17 mouse cellular contexts compared by ENCODE assay signal in genomic region chr13:63140784-63141183, GRCm38 (mm10).
DNase-seq lines count a peak whose midpoint lies in the region; ATAC-seq and TF ChIP-seq lines count a peak whose summit lies in the region.
"Had no signal": no experiment of that assay in that cellular context is flagged by ENCODE, and none has a peak within 500 bp of the region (broad histone marks: within the 10 kb centered on the region; RNA-seq: fewer than 3 reads in every experiment).

No protein-coding gene starts in this region.

- no peaks in the 10 kb centered on the region for H3K36me3 ChIP-seq in heart, embryonic 13.5 days
- no peaks in the 10 kb centered on the region for H3K36me3 ChIP-seq in heart, embryonic 12.5 days
- H3K36me3 ChIP-seq in CH12.LX (replicated peaks in 1 of 2; ENCODE audit: control insufficient read depth in 1 of 2, insufficient read depth in 1 of 2, low read length in 1 of 2), result no peaks in the 10 kb centered on the region
- no peaks in the 10 kb centered on the region for H3K36me3 ChIP-seq in limb, embryonic 13.5 days
- no peaks in the 10 kb centered on the region for H3K36me3 ChIP-seq in neural tube, embryonic 15.5 days
- H3K36me3 ChIP-seq in kidney, adult 2 months (ENCODE audit: control insufficient read depth, insufficient read depth, low read length), result no peaks in the 10 kb centered on the region
- H3K36me3 ChIP-seq: forebrain, embryonic 12.5 days; hindbrain, embryonic 12.5 days; liver, embryonic 15.5 days; midbrain, embryonic 10.5 days had no signal

- TF ChIP-seq RAD21 in CH12.LX (IDR thresholded peaks at IDR 0.05; ENCODE audit: low read depth, low read length), result no peak

- H3K9me3 ChIP-seq in heart, embryonic 13.5 days, result no peaks in the 10 kb centered on the region
- no peaks in the 10 kb centered on the region for H3K9me3 ChIP-seq in heart, embryonic 12.5 days (replicated peaks)
- no peaks in the 10 kb centered on the region for H3K9me3 ChIP-seq in CH12.LX (replicated peaks; ENCODE audit: low read length)
- H3K9me3 ChIP-seq in limb, embryonic 13.5 days, result no peaks in the 10 kb centered on the region
- H3K9me3 ChIP-seq in neural tube, embryonic 15.5 days (replicated peaks), result no peaks in the 10 kb centered on the region
- H3K9me3 ChIP-seq: forebrain, embryonic 12.5 days; hindbrain, embryonic 12.5 days; liver, embryonic 15.5 days; midbrain, embryonic 10.5 days had no signal

- DNase-seq in CH12.LX (ENCODE audit: extremely low read depth), result peak; percentile 25
- no peak for DNase-seq in kidney, adult 2 months
- no peak for DNase-seq in adrenal gland, adult 18-20 months (ENCODE audit: low spot score in 2 of 2)
- DNase-seq: adrenal gland, postnatal 36 days; cerebellum, adult 11 months; gastrocnemius, postnatal 10 days; spleen, adult 18-20 months had no signal

- H3K27ac ChIP-seq in heart, embryonic 13.5 days (replicated peaks), result peak overlapping the region; percentile 77
- H3K27ac ChIP-seq in heart, embryonic 12.5 days (ENCODE audit: poor library complexity, severe bottlenecking), result no peak overlapping the region; the same call in 1 of the 2 replicates
- no peak overlapping the region for H3K27ac ChIP-seq in CH12.LX (ENCODE audit: insufficient read depth, low read depth)
- peak overlapping the region; percentile 98 for H3K27ac ChIP-seq in bone marrow macrophage, adult 2 months (ENCODE audit: insufficient read depth, low read depth, low read length)
- peak overlapping the region; percentile 95 for H3K27ac ChIP-seq in limb, embryonic 13.5 days
- no peak overlapping the region for H3K27ac ChIP-seq in neural tube, embryonic 15.5 days (replicated peaks)
- H3K27ac ChIP-seq in kidney, adult 2 months (ENCODE audit: insufficient read depth, low read depth, low read length), result no peak overlapping the region
- H3K27ac ChIP-seq: forebrain, embryonic 12.5 days; liver, embryonic 15.5 days; midbrain, embryonic 10.5 days had no signal

- no peaks in the 10 kb centered on the region for H3K79me2 ChIP-seq in CH12.LX (replicated peaks; ENCODE audit: control insufficient read depth, extremely low read depth, insufficient read depth, poor library complexity, severe bottlenecking)

- peaks cover 25% of the 10 kb centered on the region for H3K4me1 ChIP-seq in heart, embryonic 13.5 days
- peaks cover 13% of the 10 kb centered on the region; the same call in 1 of the 2 replicates for H3K4me1 ChIP-seq in heart, embryonic 12.5 days (replicated peaks)
- H3K4me1 ChIP-seq in CH12.LX (ENCODE audit: control insufficient read depth in 1 of 2, insufficient read depth in 2 of 2), result no peaks in the 10 kb centered on the region; a peak in 1 of 4 replicates
- peaks cover 45% of the 10 kb centered on the region for H3K4me1 ChIP-seq in bone marrow macrophage, adult 2 months (ENCODE audit: control insufficient read depth, insufficient read depth, low read length)
- peaks cover 34% of the 10 kb centered on the region for H3K4me1 ChIP-seq in limb, embryonic 13.5 days
- H3K4me1 ChIP-seq in neural tube, embryonic 15.5 days, result no peaks in the 10 kb centered on the region
- H3K4me1 ChIP-seq in kidney, adult 2 months (ENCODE audit: control insufficient read depth, insufficient read depth, low read length), result 0 out of 2 replicates have a peak, but pooled peaks cover 8% of the 10 kb centered on the region
- H3K4me1 ChIP-seq: liver, embryonic 15.5 days had no signal

- TF ChIP-seq POLR2A in CH12.LX (IDR thresholded peaks at IDR 0.05; ENCODE audit: low read depth, low read length), result no peak
- no peak for TF ChIP-seq POLR2A in bone marrow macrophage, adult 2 months (IDR thresholded peaks at IDR 0.05; ENCODE audit: borderline replicate concordance, low read depth, low read length)
- no peak for TF ChIP-seq POLR2A in kidney, adult 2 months (IDR thresholded peaks at IDR 0.05; ENCODE audit: low read depth, low read length)

- dilution Hi-C loops in CH12.LX (cut with MboI; ENCODE audit: extremely low pct_ligation_motif_present, extremely low pct_unique_long_range_greater_than_20kb, low sequenced_read_pairs), result no loop called here

- no peak for ATAC-seq in heart, embryonic 13.5 days (ENCODE audit: extremely low read depth, insufficient number of reproducible peaks, low FRiP score, low TSS enrichment)
- no peak for ATAC-seq in heart, embryonic 12.5 days (ENCODE audit: insufficient number of reproducible peaks, low FRiP score)
- ATAC-seq in limb, embryonic 13.5 days (ENCODE audit: low FRiP score, low read depth), result peak; percentile 82
- ATAC-seq in neural tube, embryonic 15.5 days (ENCODE audit: low FRiP score), result no peak
- ATAC-seq: intestine, postnatal 0 days had no signal

- H3K4me2 ChIP-seq in heart, embryonic 13.5 days, result no peak overlapping the region
- H3K4me2 ChIP-seq in heart, embryonic 12.5 days, result no peak overlapping the region
- H3K4me2 ChIP-seq in CH12.LX (ENCODE audit: insufficient read depth, low read depth, poor library complexity, severe bottlenecking), result no peak overlapping the region
- H3K4me2 ChIP-seq in limb, embryonic 13.5 days (replicated peaks), result peak overlapping the region; percentile 35; the same call in 1 of the 2 replicates
- no peak overlapping the region for H3K4me2 ChIP-seq in neural tube, embryonic 15.5 days
- H3K4me2 ChIP-seq: forebrain, embryonic 12.5 days; hindbrain, embryonic 12.5 days; liver, embryonic 15.5 days had no signal

- no peak overlapping the region for H3K4me3 ChIP-seq in heart, embryonic 13.5 days
- H3K4me3 ChIP-seq in heart, embryonic 12.5 days, result no peak overlapping the region
- H3K4me3 ChIP-seq in CH12.LX (replicated peaks in 1 of 3; ENCODE audit: low read depth in 2 of 3, low read length in 2 of 3, poor library complexity in 1 of 3), result no peak overlapping the region
- no peak overlapping the region for H3K4me3 ChIP-seq in bone marrow macrophage, adult 2 months (ENCODE audit: insufficient read depth, low read length)
- H3K4me3 ChIP-seq in limb, embryonic 13.5 days, result no peak overlapping the region
- H3K4me3 ChIP-seq in neural tube, embryonic 15.5 days (replicated peaks), result no peak overlapping the region
- no peak overlapping the region for H3K4me3 ChIP-seq in kidney, adult 2 months (ENCODE audit: insufficient read depth, low read depth, low read length)
- H3K4me3 ChIP-seq: forebrain, embryonic 12.5 days; hindbrain, embryonic 12.5 days; liver, embryonic 15.5 days; midbrain, embryonic 10.5 days had no signal

- no peak overlapping the region for H3K9ac ChIP-seq in heart, embryonic 13.5 days
- H3K9ac ChIP-seq in heart, embryonic 12.5 days, result no peak overlapping the region
- H3K9ac ChIP-seq in CH12.LX (ENCODE audit: insufficient read depth, low read depth), result no peak overlapping the region
- H3K9ac ChIP-seq in limb, embryonic 13.5 days, result no peak overlapping the region
- no peak overlapping the region for H3K9ac ChIP-seq in neural tube, embryonic 15.5 days (replicated peaks)
- H3K9ac ChIP-seq: forebrain, embryonic 12.5 days; hindbrain, embryonic 12.5 days; liver, embryonic 15.5 days had no signal

- 70% methylated on average over 6 of the region's 6 CpGs for WGBS in heart, embryonic 13.5 days
- WGBS in heart, embryonic 12.5 days, result 77% methylated on average over 6 of the region's 6 CpGs
- 46% methylated on average over 6 of the region's 6 CpGs for WGBS in limb, embryonic 13.5 days
- 91% methylated on average over 6 of the region's 6 CpGs for WGBS in neural tube, embryonic 15.5 days
- 71% methylated on average over 6 of the region's 6 CpGs for WGBS in kidney, adult 2 months

- in situ Hi-C loops in CH12.LX (cut with MboI; ENCODE audit: low pct_ligation_motif_present, low pct_unique_long_range_greater_than_20kb, low sequenced_read_pairs), result no loop called here

- TF ChIP-seq EP300 in CH12.LX (IDR thresholded peaks at IDR 0.05; ENCODE audit: low read length), result peak; percentile 46

- TF ChIP-seq CTCF in CH12.LX (conservative IDR thresholded peaks at IDR 0.05 in 1 of 2, IDR thresholded peaks at IDR 0.05 in 1 of 2; ENCODE audit: low read depth in 2 of 2, low read length in 2 of 2), result no peak
- no peak for TF ChIP-seq CTCF in bone marrow macrophage, adult 2 months (IDR thresholded peaks at IDR 0.05; ENCODE audit: low read depth, low read length)
- no peak for TF ChIP-seq CTCF in kidney, adult 2 months (conservative IDR thresholded peaks at IDR 0.05; ENCODE audit: insufficient read depth, insufficient read length, low read depth, low read length)

- H3K27me3 ChIP-seq in heart, embryonic 13.5 days (replicated peaks), result no peaks in the 10 kb centered on the region
- no peaks in the 10 kb centered on the region for H3K27me3 ChIP-seq in heart, embryonic 12.5 days (replicated peaks)
- no peaks in the 10 kb centered on the region for H3K27me3 ChIP-seq in CH12.LX (replicated peaks)
- no peaks in the 10 kb centered on the region for H3K27me3 ChIP-seq in limb, embryonic 13.5 days
- H3K27me3 ChIP-seq in neural tube, embryonic 15.5 days (replicated peaks), result no peaks in the 10 kb centered on the region
- no peaks in the 10 kb centered on the region for H3K27me3 ChIP-seq in kidney, adult 2 months (replicated peaks; ENCODE audit: control insufficient read depth, insufficient read depth, low read length)
- H3K27me3 ChIP-seq: hindbrain, embryonic 12.5 days; liver, embryonic 15.5 days had no signal

TF ChIP-seq in CH12.LX, 34 proteins besides CTCF, POLR2A, EP300 and RAD21 (continues in another document):
- no peak for TF ChIP-seq SIN3A (IDR thresholded peaks at IDR 0.05; ENCODE audit: low read length)
- TF ChIP-seq MAZ (IDR thresholded peaks at IDR 0.05; ENCODE audit: low read depth, low read length), result no peak
- no peak for TF ChIP-seq USF2 (conservative IDR thresholded peaks at IDR 0.05; ENCODE audit: low read depth, low read length)
- TF ChIP-seq JUND (conservative IDR thresholded peaks at IDR 0.05; ENCODE audit: low read depth, low read length), result peak; percentile 56
- TF ChIP-seq PAX5 (IDR thresholded peaks at IDR 0.05; ENCODE audit: low read length), result no peak
- TF ChIP-seq JUN (IDR thresholded peaks at IDR 0.05; ENCODE audit: insufficient read depth, low read depth, low read length), result peak; percentile 35; the same call in 1 of the 2 replicates
- TF ChIP-seq MXI1 (IDR thresholded peaks at IDR 0.05; ENCODE audit: low read depth, low read length), result no peak
- TF ChIP-seq TBP (conservative IDR thresholded peaks at IDR 0.05; ENCODE audit: low read depth, low read length), result no peak
- no peak for TF ChIP-seq ZMIZ1 (IDR thresholded peaks at IDR 0.05; ENCODE audit: low read depth, low read length)
- TF ChIP-seq POLR2AphosphoS2 (IDR thresholded peaks at IDR 0.05; ENCODE audit: low read depth, low read length), result no peak
- TF ChIP-seq MEF2A (IDR thresholded peaks at IDR 0.05; ENCODE audit: borderline replicate concordance, low read depth, low read length), result peak; percentile 89
- no peak for TF ChIP-seq MAX (IDR thresholded peaks at IDR 0.05; ENCODE audit: low read length)
- TF ChIP-seq ZKSCAN1 (IDR thresholded peaks at IDR 0.05; ENCODE audit: borderline replicate concordance, low read depth, low read length), result peak; percentile 36; the same call in 1 of the 2 replicates
- peak; percentile 47; the same call in 1 of the 2 replicates for TF ChIP-seq IRF4 (IDR thresholded peaks at IDR 0.05; ENCODE audit: low read depth, low read length)
- TF ChIP-seq RCOR1 (conservative IDR thresholded peaks at IDR 0.05; ENCODE audit: low read depth, low read length), result no peak
- TF ChIP-seq CHD2 (IDR thresholded peaks at IDR 0.05; ENCODE audit: low read length), result no peak

Comparison
In these comparisons a context has a peak if more than half of its experiments do, and no peak if none do; other contexts are left out.
1. H3K27ac ChIP-seq: peak in heart, embryonic 13.5 days (single experiment), bone marrow macrophage, adult 2 months (single experiment) and limb, embryonic 13.5 days (single experiment); none in heart, embryonic 12.5 days (single experiment), CH12.LX (single experiment), neural tube, embryonic 15.5 days (single experiment) and kidney, adult 2 months (single experiment).